Mouse (Mus musculus) right cerebral cortex, adult 2 months (tissue): Measurements from ENCODE around the gene Abca7.
"Not testable (repeated sequence)": the region's sequence is repeated elsewhere in the genome, so short reads cannot be mapped to it uniquely, and the experiment has no call there.

Experiments
- DNase-seq, 2 experiments: peaks; one replicate each; pipeline ENCODE4 v3.0.0; 2021 to 2022; ENCODE audit warnings: low spot score in 2 of 2

The Abca7 gene

GRCm38 (mm10) chr10:80045364-80045763 is 49.1 kb downstream of the Abca7 start:
- DNase-seq = not testable (repeated sequence)

- DNase-seq = no peak
These were observed 49.5 kb downstream of the Abca7 start for GRCm38 (mm10) chr10:80045766-80046165.

GRCm38 (mm10) chr10:80047041-80047565 is 50.8 kb downstream of the Abca7 start, which contains the start of gene Gpx4:
Gene Gpx4 (plus strand): TSS chr10:80047166.
- DNase-seq = no peak

- DNase-seq = no peak
These were observed 52.1 kb downstream of the Abca7 start for GRCm38 (mm10) chr10:80048396-80048795.

GRCm38 (mm10) chr10:80048834-80049233 is 52.5 kb downstream of the Abca7 start:
- no peak for DNase-seq

GRCm38 (mm10) chr10:80050244-80050643 is 54.0 kb downstream of the Abca7 start:
- DNase-seq = no peak

GRCm38 (mm10) chr10:80050885-80051617 is 54.8 kb downstream of the Abca7 start:
- no peak for DNase-seq

- no peak for DNase-seq
These were observed 55.5 kb downstream of the Abca7 start for GRCm38 (mm10) chr10:80051618-80052373.

GRCm38 (mm10) chr10:80052374-80052764 is 56.1 kb downstream of the Abca7 start:
- no peak for DNase-seq

- DNase-seq = peak; percentile 100
These were observed 57.0 kb downstream of the Abca7 start for GRCm38 (mm10) chr10:80053259-80053780.

GRCm38 (mm10) chr10:80053831-80054815 is 57.8 kb downstream of the Abca7 start:
- DNase-seq = peak; percentile 49 to 59

- DNase-seq = not testable (repeated sequence)
These were observed 58.6 kb downstream of the Abca7 start for GRCm38 (mm10) chr10:80054911-80055310.

- no peak for DNase-seq
These were observed 59.1 kb downstream of the Abca7 start for GRCm38 (mm10) chr10:80055364-80055763.

- no peak for DNase-seq
These were observed 59.6 kb downstream of the Abca7 start for GRCm38 (mm10) chr10:80055891-80056290.

- no peak for DNase-seq
These were observed 60.2 kb downstream of the Abca7 start for GRCm38 (mm10) chr10:80056506-80056905.

GRCm38 (mm10) chr10:80056976-80057682 is 60.8 kb downstream of the Abca7 start:
- no peak for DNase-seq

GRCm38 (mm10) chr10:80057683-80058326 is 61.5 kb downstream of the Abca7 start:
- no peak for DNase-seq

- DNase-seq = no peak
These were observed 66.8 kb downstream of the Abca7 start for GRCm38 (mm10) chr10:80063104-80063503.

- DNase-seq = no peak
These were observed 67.8 kb downstream of the Abca7 start for GRCm38 (mm10) chr10:80063877-80064650.
